Mouse (Mus musculus) ES-E14 (cell line): ENCODE data around the gene Pnpla8. TPM values are rescaled to one million over a fixed set of nuclear protein-coding genes. Genes with fewer than 3 reads are reported as not detected.
"Not testable (repeated sequence)": the region's sequence is repeated elsewhere in the genome, so short reads cannot be mapped to it uniquely, and the experiment has no call there.

Source experiments
- DNase-seq: peaks from one replicate; pipeline ENCODE4 v3.0.0-alpha.2; 2013; ENCODE audit warnings: low read depth, low spot score
- H3K27ac ChIP-seq: 2 replicates; pipeline ENCODE4 v1.5.1; 2012; ENCODE audit warnings: low read depth, mild to moderate bottlenecking, low read length, moderate library complexity, mixed read lengths; ENCODE audit not compliant: poor library complexity, insufficient read depth, severe bottlenecking
- H3K36me3 ChIP-seq: 2 replicates; pipeline ENCODE4 v1.6.1; 2012; ENCODE audit warnings: mild to moderate bottlenecking, low read length, moderate library complexity, mixed read lengths; ENCODE audit not compliant: control insufficient read depth, poor library complexity, insufficient read depth, severe bottlenecking
- H3K4me1 ChIP-seq, 2 experiments: fragments of 150-350 bp in 1 of 2; sonication (generic) in 1 of 2; 2 replicates each; pipeline ENCODE4 v1.6.1; 2012; ENCODE audit warnings: low read length in 2 of 2, mild to moderate bottlenecking in 1 of 2, mixed read lengths in 1 of 2; ENCODE audit not compliant: control insufficient read depth in 2 of 2, insufficient read depth in 2 of 2, poor library complexity in 1 of 2
- H3K4me3 ChIP-seq, 2 experiments: fragments of 150-350 bp in 1 of 2; sonication (generic) in 1 of 2; 2 replicates each; pipeline ENCODE4 v1.5.1; 2012; ENCODE audit warnings: low read length in 2 of 2, low read depth in 1 of 2, mild to moderate bottlenecking in 1 of 2, mixed read lengths in 1 of 2; ENCODE audit not compliant: insufficient read depth in 1 of 2, poor library complexity in 1 of 2, severe bottlenecking in 1 of 2
- H3K9ac ChIP-seq: 2 replicates; pipeline ENCODE4 v1.6.1; 2012; ENCODE audit warnings: low read depth, mild to moderate bottlenecking, low read length, mixed read lengths; ENCODE audit not compliant: poor library complexity, insufficient read depth, severe bottlenecking
- H3K9me3 ChIP-seq: fragments of 150-350 bp; sonication (generic); 2 replicates; pipeline ENCODE4 v1.6.1; 2012; ENCODE audit warnings: low read depth, mild to moderate bottlenecking, low read length; ENCODE audit not compliant: control insufficient read depth, insufficient read depth
- CHD2 ChIP-seq: IDR thresholded peaks from 2 replicates; pipeline ENCODE4 v1.6.1; 2014; ENCODE audit warnings: mild to moderate bottlenecking, low read depth, low read length, inconsistent platforms
- HCFC1 ChIP-seq: IDR thresholded peaks from 2 replicates; pipeline ENCODE4 v1.6.1; 2012; ENCODE audit warnings: low read length, inconsistent platforms, borderline replicate concordance; ENCODE audit not compliant: insufficient read depth
- MAFK ChIP-seq: IDR thresholded peaks from 2 replicates; pipeline ENCODE4 v1.6.1; 2014; ENCODE audit warnings: mild to moderate bottlenecking, low read depth, low read length, inconsistent platforms; ENCODE audit not compliant: insufficient read depth
- ZC3H11A ChIP-seq: IDR thresholded peaks from 2 replicates; pipeline ENCODE4 v1.6.1; 2012; ENCODE audit warnings: low read depth, mild to moderate bottlenecking, inconsistent platforms, low read length, borderline replicate concordance
- ZNF384 ChIP-seq: IDR thresholded peaks from 2 replicates; pipeline ENCODE4 v1.6.1; 2012; ENCODE audit warnings: low read depth, low read length, inconsistent platforms
- in situ Hi-C, 2 experiments: fragments of 600-800 bp; cut with MboI; formaldehyde crosslinking; loops; one replicate each; pipeline ENCODE4 v1.15.1; 2025; ENCODE audit warnings: low sequenced_read_pairs in 2 of 2, inconsistent platforms in 1 of 2; ENCODE audit not compliant: unreplicated experiment in 2 of 2
- total RNA-seq: library from RNA; depleted of rRNA; stranded (reverse); fragments of 300-350 nt; gene quantifications from 2 replicates; pipeline ENCODE4 v1.2.3, GENCODE M21; 2012; rRNA removed

Pnpla8 gene
- total RNA-seq: 23.6 and 25.2 TPM in 2 replicates

- peak within 1 kb of the TSS; percentile 69 to 78 for H3K4me3 ChIP-seq
- H3K9me3 ChIP-seq, DNase-seq, H3K4me1 ChIP-seq, in situ Hi-C loops, H3K27ac ChIP-seq, H3K36me3 ChIP-seq: not testable (repeated sequence)
- peak within 1 kb of the TSS; percentile 71 for H3K9ac ChIP-seq
These were observed at the start of gene Pnpla8 for GRCm38 (mm10) chr12:44221070-44221469. TSS of gene Pnpla8 (plus strand) at chr12:44221370.

- no peaks in the 10 kb centered on the region for H3K4me1 ChIP-seq
- TF ChIP-seq ZNF384: no peak
- no peak for TF ChIP-seq ZC3H11A
- TF ChIP-seq MAFK: no peak
- TF ChIP-seq CHD2: no peak
- TF ChIP-seq HCFC1: no peak
- H3K9ac ChIP-seq: no peak overlapping the region
- no peak overlapping the region for H3K27ac ChIP-seq
- H3K36me3 ChIP-seq: no peaks in the 10 kb centered on the region
- no peak for DNase-seq
- H3K9me3 ChIP-seq: no peaks in the 10 kb centered on the region
- no peak overlapping the region for H3K4me3 ChIP-seq
- in situ Hi-C loops: no loop called here
These were observed 44.7 kb upstream of the Pnpla8 start for GRCm38 (mm10) chr12:44176331-44177037.

GRCm38 (mm10) chr12:44177038-44177355 lies 44.2 kb upstream of the Pnpla8 start:
- H3K4me1 ChIP-seq: no peaks in the 10 kb centered on the region
- no peak for TF ChIP-seq MAFK
- no peak for TF ChIP-seq ZNF384
- no peak for TF ChIP-seq HCFC1
- no peak for TF ChIP-seq ZC3H11A
- no peak for TF ChIP-seq CHD2
- no peak for DNase-seq
- no peaks in the 10 kb centered on the region for H3K36me3 ChIP-seq
- H3K4me3 ChIP-seq: no peak overlapping the region
- no peak overlapping the region for H3K9ac ChIP-seq
- in situ Hi-C loops: no loop called here
- no peaks in the 10 kb centered on the region for H3K9me3 ChIP-seq
- H3K27ac ChIP-seq: no peak overlapping the region

- DNase-seq: peak; percentile 16
- H3K9me3 ChIP-seq: no peaks in the 10 kb centered on the region
These were observed 39.8 kb upstream of the Pnpla8 start for GRCm38 (mm10) chr12:44181081-44181982.

More at GRCm38 (mm10) chr12:44181081-44181982, 39.8 kb upstream of the Pnpla8 start:
- Histone ChIP-seq H3K4me3 (no peak overlapping the region), H3K4me1 (no peaks in the 10 kb centered on the region), H3K36me3 (no peaks in the 10 kb centered on the region), H3K9ac (no peak overlapping the region), H3K27ac (no peak overlapping the region)
- TF ChIP-seq HCFC1: no peak
- no peak for TF ChIP-seq MAFK
- no peak for TF ChIP-seq CHD2
- no peak for TF ChIP-seq ZNF384
- TF ChIP-seq ZC3H11A: 0 out of 2 replicates have a peak, but pooled peaks have one; percentile 21
- in situ Hi-C loops: no loop called here
